ENCODE assay signal across 8 mouse cellular contexts in the genomic region with DNA sequence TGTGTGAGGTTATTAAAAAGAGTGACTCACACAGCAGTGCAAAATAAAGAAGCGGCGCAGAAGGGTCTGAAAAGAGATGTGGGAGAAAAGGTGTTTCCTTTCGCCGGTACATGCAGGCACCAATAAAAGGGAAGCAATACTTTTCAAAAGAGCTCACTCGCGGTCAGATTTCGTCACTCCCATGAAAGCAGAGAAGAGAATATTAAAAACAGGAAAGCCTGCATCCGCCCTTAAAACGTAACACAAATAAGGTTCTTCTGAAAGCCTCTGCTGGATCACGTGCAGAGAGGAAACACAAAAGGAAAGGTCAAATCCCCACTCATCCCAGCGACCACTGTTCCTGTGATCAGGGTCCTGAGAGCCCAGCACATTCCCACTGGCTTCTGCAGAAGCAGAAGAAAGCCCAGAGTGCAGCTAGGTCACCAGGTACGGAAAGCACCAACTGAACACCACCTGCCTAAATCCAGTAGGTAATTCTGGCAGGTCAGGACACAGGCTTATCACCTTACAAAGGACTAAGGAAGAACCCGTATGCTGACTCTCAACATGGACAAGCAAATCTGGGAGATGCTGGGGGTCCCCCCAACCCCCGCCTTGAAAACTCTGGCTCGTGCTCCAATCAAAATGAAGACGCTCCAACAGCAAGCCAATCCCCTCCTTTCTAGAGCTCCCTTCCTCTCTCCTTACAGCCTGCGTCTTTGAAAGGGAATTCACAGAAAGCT. TPM values are rescaled to one million over a fixed set of nuclear protein-coding genes. Genes with fewer than 3 reads are reported as not detected.
DNase-seq lines count a peak whose midpoint lies in the region; ATAC-seq and TF ChIP-seq lines count a peak whose summit lies in the region.

No protein-coding gene starts in this region.

- TF ChIP-seq POLR2A in cerebellum, adult 2 months (IDR thresholded peaks at IDR 0.05; ENCODE audit: borderline replicate concordance, insufficient read depth, low read length): no peak
- no peak for TF ChIP-seq POLR2A in bone marrow, adult 2 months (IDR thresholded peaks at IDR 0.05; ENCODE audit: borderline replicate concordance, control insufficient read depth, low read depth, low read length)

- no peaks in the 10 kb centered on the region; the same call in 1 of the 2 replicates for H3K4me1 ChIP-seq in cerebellum, adult 2 months (ENCODE audit: control insufficient read depth, insufficient read depth, low read length)
- no peaks in the 10 kb centered on the region; the same call in 1 of the 2 replicates for H3K4me1 ChIP-seq in bone marrow, adult 2 months (ENCODE audit: control insufficient read depth, insufficient read depth, low read length)
- peaks cover 8% of the 10 kb centered on the region for H3K4me1 ChIP-seq in forebrain, embryonic 16.5 days (replicated peaks; ENCODE audit: control insufficient read depth, insufficient read depth, low read length)
- H3K4me1 ChIP-seq in intestine, postnatal 0 days (replicated peaks; ENCODE audit: control insufficient read depth, insufficient read depth, low read length): no peaks in the 10 kb centered on the region
- H3K4me1 ChIP-seq in lung, embryonic 14.5 days (ENCODE audit: insufficient read depth): no peaks in the 10 kb centered on the region; the same call in 1 of the 2 replicates
- peaks cover 18% of the 10 kb centered on the region for H3K4me1 ChIP-seq in neural tube, embryonic 13.5 days (replicated peaks)

- H3K9ac ChIP-seq in forebrain, embryonic 16.5 days (replicated peaks; ENCODE audit: low read depth, low read length): peak overlapping the region; percentile 55
- H3K9ac ChIP-seq in intestine, postnatal 0 days (ENCODE audit: low read depth, low read length): no peak overlapping the region
- H3K9ac ChIP-seq in lung, embryonic 14.5 days: no peak overlapping the region; the same call in 1 of the 2 replicates
- peak overlapping the region; percentile 73 for H3K9ac ChIP-seq in neural tube, embryonic 13.5 days

- no peaks in the 10 kb centered on the region for H3K36me3 ChIP-seq in forebrain, embryonic 16.5 days (ENCODE audit: control insufficient read depth, insufficient read depth)
- no peaks in the 10 kb centered on the region for H3K36me3 ChIP-seq in intestine, postnatal 0 days (ENCODE audit: control insufficient read depth, insufficient read depth)
- H3K36me3 ChIP-seq in lung, embryonic 14.5 days (ENCODE audit: insufficient read depth): no peaks in the 10 kb centered on the region
- no peaks in the 10 kb centered on the region for H3K36me3 ChIP-seq in neural tube, embryonic 13.5 days

- peak; percentile 97 for ATAC-seq in forebrain, embryonic 16.5 days
- ATAC-seq in intestine, postnatal 0 days: no peak
- peak; percentile 90 for ATAC-seq in lung, embryonic 14.5 days (ENCODE audit: insufficient read depth)
- ATAC-seq in neural tube, embryonic 13.5 days (ENCODE audit: low read depth): peak; percentile 94

- peak overlapping the region; percentile 96 for H3K4me2 ChIP-seq in forebrain, embryonic 16.5 days (ENCODE audit: low read length)
- H3K4me2 ChIP-seq in intestine, postnatal 0 days (replicated peaks; ENCODE audit: low read depth): peak overlapping the region; percentile 44
- peak overlapping the region; percentile 55 for H3K4me2 ChIP-seq in lung, embryonic 14.5 days
- peak overlapping the region; percentile 78 for H3K4me2 ChIP-seq in neural tube, embryonic 13.5 days

- no peaks in the 10 kb centered on the region for H3K9me3 ChIP-seq in forebrain, embryonic 16.5 days (ENCODE audit: control insufficient read depth, low read length)
- no peaks in the 10 kb centered on the region for H3K9me3 ChIP-seq in intestine, postnatal 0 days (ENCODE audit: control insufficient read depth)
- H3K9me3 ChIP-seq in lung, embryonic 14.5 days (ENCODE audit: low read depth, low read length): no peaks in the 10 kb centered on the region
- H3K9me3 ChIP-seq in neural tube, embryonic 13.5 days: no peaks in the 10 kb centered on the region

- H3K27ac ChIP-seq in cerebellum, adult 2 months (ENCODE audit: insufficient read depth, low read length): peak overlapping the region; percentile 30; the same call in 1 of the 2 replicates
- peak overlapping the region; percentile 93 for H3K27ac ChIP-seq in bone marrow, adult 2 months (ENCODE audit: control insufficient read depth, insufficient read depth, low read depth, low read length, poor library complexity)
- H3K27ac ChIP-seq in forebrain, embryonic 16.5 days (ENCODE audit: low read length): no peak overlapping the region; the same call in 1 of the 2 replicates
- no peak overlapping the region for H3K27ac ChIP-seq in intestine, postnatal 0 days (ENCODE audit: low read depth, low read length)
- H3K27ac ChIP-seq in lung, embryonic 14.5 days (ENCODE audit: low read depth): peak overlapping the region; percentile 59
- H3K27ac ChIP-seq in neural tube, embryonic 13.5 days (replicated peaks): peak overlapping the region; percentile 74

- H3K4me3 ChIP-seq in cerebellum, adult 2 months (replicated peaks; ENCODE audit: insufficient read depth, low read depth, low read length): peak overlapping the region; percentile 44
- H3K4me3 ChIP-seq in bone marrow, adult 2 months (replicated peaks; ENCODE audit: control insufficient read depth, low read depth, low read length): peak overlapping the region; percentile 60
- H3K4me3 ChIP-seq in forebrain, embryonic 16.5 days (replicated peaks; ENCODE audit: low read length): peak overlapping the region; percentile 50
- no peak overlapping the region; the same call in 1 of the 2 replicates for H3K4me3 ChIP-seq in intestine, postnatal 0 days (ENCODE audit: low read depth, low read length)
- peak overlapping the region; percentile 18; the same call in 1 of the 2 replicates for H3K4me3 ChIP-seq in lung, embryonic 14.5 days (ENCODE audit: low read depth, low read length)
- peak overlapping the region; percentile 40 for H3K4me3 ChIP-seq in neural tube, embryonic 13.5 days

- WGBS in cerebellum, adult 2 months: 20% methylated on average over 17 of the region's 17 CpGs
- 1% methylated on average over 17 of the region's 17 CpGs for WGBS in bone marrow, adult 2 months
- WGBS in forebrain, embryonic 16.5 days: 7% methylated on average over 17 of the region's 17 CpGs
- 30% methylated on average over 17 of the region's 17 CpGs for WGBS in intestine, postnatal 0 days
- 23% methylated on average over 17 of the region's 17 CpGs for WGBS in lung, embryonic 14.5 days
- WGBS in neural tube, embryonic 13.5 days: 15% methylated on average over 17 of the region's 17 CpGs

- H3K27me3 ChIP-seq in cerebellum, adult 2 months (ENCODE audit: control insufficient read depth, insufficient read depth, low read length): no peaks in the 10 kb centered on the region; the same call in 1 of the 2 replicates
- H3K27me3 ChIP-seq in forebrain, embryonic 16.5 days (replicated peaks; ENCODE audit: control insufficient read depth, insufficient read depth, low read length): no peaks in the 10 kb centered on the region
- no peaks in the 10 kb centered on the region for H3K27me3 ChIP-seq in intestine, postnatal 0 days (replicated peaks; ENCODE audit: control insufficient read depth, insufficient read depth, low read length)
- no peaks in the 10 kb centered on the region for H3K27me3 ChIP-seq in lung, embryonic 14.5 days (ENCODE audit: insufficient read depth, low read length)
- H3K27me3 ChIP-seq in neural tube, embryonic 13.5 days: no peaks in the 10 kb centered on the region

- DNase-seq in cerebellum, adult 2 months: peak in 1 of 2 experiments; percentile 25
- DNase-seq in cerebellum, adult 9-11 months: no peak
- peak; percentile 68 for DNase-seq in lung, embryonic 14.5 days
- DNase-seq in MN1 (ENCODE audit: low spot score): no peak

- TF ChIP-seq CTCF in cerebellum, adult 2 months (IDR thresholded peaks at IDR 0.05; ENCODE audit: borderline replicate concordance, insufficient read depth, low read depth, low read length): no peak
- no peak for TF ChIP-seq CTCF in bone marrow, adult 2 months (IDR thresholded peaks at IDR 0.05; ENCODE audit: control insufficient read depth, insufficient read depth, low read length)
- no peak for TF ChIP-seq CTCF in intestine, postnatal 0 days (IDR thresholded peaks at IDR 0.05; ENCODE audit: low read depth)
- TF ChIP-seq CTCF in lung, embryonic 14.5 days (IDR thresholded peaks at IDR 0.05; ENCODE audit: low read depth): no peak

RNA-seq across cellular contexts. Expression of gene Msrb3, which starts 16.4 kb away (rescaled TPM):
- polyA plus RNA-seq in cerebellum, adult 2 months (2012; rRNA removed): 5.2 and 6.1 TPM in 2 replicates
- 1.8 and 3.7 TPM in 2 replicates for polyA plus RNA-seq in bone marrow, adult 2 months (2011; ENCODE audit: insufficient read depth, insufficient read length, low replicate concordance, missing spikeins)
- 1.1 and 1.6 TPM in 2 replicates for polyA plus RNA-seq in forebrain, embryonic 16.5 days (2015; fragmentation: Nextera tagmentation; extraction: Ambion mirVana)
- 17.2 and 18.5 TPM in 2 replicates for polyA plus RNA-seq in intestine, postnatal 0 days (2015; fragmentation: Nextera tagmentation; extraction: Ambion mirVana)
- 13.0 and 14.1 TPM in 2 replicates for polyA plus RNA-seq in lung, embryonic 14.5 days (2014; fragmentation: Nextera tagmentation; extraction: Ambion mirVana)
- polyA plus RNA-seq in neural tube, embryonic 13.5 days (2015; fragmentation: Nextera tagmentation; extraction: Ambion mirVana): 1.0 and 1.8 TPM in 2 replicates

Comparison
In these comparisons a context has a peak if more than half of its experiments do, and no peak if none do; other contexts are left out.
1. H3K27ac ChIP-seq: peak in cerebellum, adult 2 months (single experiment), bone marrow, adult 2 months (single experiment), lung, embryonic 14.5 days (single experiment) and neural tube, embryonic 13.5 days (single experiment); none in forebrain, embryonic 16.5 days (single experiment) and intestine, postnatal 0 days (single experiment).
2. H3K4me2 ChIP-seq: peak in every context shown above with its lines; median percentile 96 in forebrain, embryonic 16.5 days; 78 in neural tube, embryonic 13.5 days; 55 in lung, embryonic 14.5 days; 44 in intestine, postnatal 0 days.
3. H3K9ac ChIP-seq: peak in forebrain, embryonic 16.5 days (single experiment) and neural tube, embryonic 13.5 days (single experiment); none in intestine, postnatal 0 days (single experiment) and lung, embryonic 14.5 days (single experiment).